Mouse (Mus musculus) heart, postnatal 36 days (tissue): Measurements from ENCODE around the gene Ociad2. TPM values are rescaled to one million over a fixed set of nuclear protein-coding genes. Genes with fewer than 3 reads are reported as not detected.
"Not testable (repeated sequence)": the region's sequence is repeated elsewhere in the genome, so short reads cannot be mapped to it uniquely, and the experiment has no call there.

Experiments used
- DNase-seq, 2 experiments: peaks; one replicate each; pipeline ENCODE4 v3.0.0; 2021 to 2022
- intact Hi-C: fragments of 180-260 bp; cut with DNase I; formaldehyde crosslinking; loops from one replicate; pipeline ENCODE4 v1.15.1; 2025
- total RNA-seq, 2 experiments: library from RNA; stranded (reverse); gene quantifications; 2 replicates each; pipeline ENCODE4 v1.2.3; 2021

Gene Ociad2
- total RNA-seq, 2 experiments from 2014 or later, result 5.8 to 7.3 TPM

DNA sequence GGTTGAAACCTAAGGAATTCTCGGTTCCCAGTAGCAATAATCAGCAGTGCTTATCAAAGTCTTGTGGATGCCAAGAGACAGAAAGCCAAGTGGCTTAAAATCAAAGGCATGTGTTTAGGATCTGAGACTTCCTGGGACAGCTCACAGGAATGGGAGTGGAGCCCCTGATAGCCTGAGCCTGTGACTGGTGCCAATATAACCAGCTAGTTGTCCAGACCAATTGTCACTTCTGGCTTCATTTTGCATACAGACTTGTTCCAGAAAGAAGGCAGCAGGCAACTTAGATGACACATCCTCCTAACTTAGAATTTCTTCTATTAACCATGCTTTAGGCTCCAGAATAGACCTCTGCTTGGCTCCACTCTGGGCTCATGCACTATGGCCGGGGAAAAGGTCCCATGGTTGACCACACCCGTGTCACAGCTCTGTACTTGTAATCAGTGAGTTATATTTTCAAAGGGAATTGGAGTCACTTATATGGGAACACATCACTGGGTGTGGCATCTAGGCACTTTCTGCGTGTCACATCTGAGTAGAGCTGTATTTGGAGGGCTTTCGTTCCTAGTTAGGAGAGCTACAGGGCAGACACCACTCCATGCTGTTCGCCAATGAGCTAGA is 18.4 kb upstream of the Ociad2 start:
- intact Hi-C loops, result no loop called here
- DNase-seq, result peak in 1 of 2 experiments; percentile 10

DNA sequence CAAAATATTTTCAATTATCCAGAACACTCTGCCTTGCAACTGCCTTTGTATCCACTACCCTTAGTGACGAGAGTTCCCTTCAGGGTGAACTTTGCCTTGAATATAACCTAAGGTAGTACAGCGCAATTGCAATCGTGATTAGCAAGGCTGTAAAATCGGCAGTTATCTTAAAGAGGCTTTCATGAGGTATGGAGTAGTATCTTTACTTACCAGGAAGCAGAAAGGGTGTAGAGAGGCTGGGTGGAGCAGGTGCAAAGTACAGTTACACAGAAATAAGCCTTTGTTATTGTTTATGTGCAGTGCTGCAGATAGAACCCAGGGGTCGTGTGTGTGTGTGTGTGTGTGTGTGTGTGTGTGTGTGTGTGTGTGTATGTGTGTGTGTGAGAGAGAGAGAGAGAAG is 14.6 kb upstream of the Ociad2 start:
- DNase-seq, result no peak
- intact Hi-C loops, result no loop called here

- intact Hi-C loops, result no loop called here
Observed at GRCm38 (mm10) chr5:73353978-73354377, 13.2 kb upstream of the Ociad2 start.

DNA sequence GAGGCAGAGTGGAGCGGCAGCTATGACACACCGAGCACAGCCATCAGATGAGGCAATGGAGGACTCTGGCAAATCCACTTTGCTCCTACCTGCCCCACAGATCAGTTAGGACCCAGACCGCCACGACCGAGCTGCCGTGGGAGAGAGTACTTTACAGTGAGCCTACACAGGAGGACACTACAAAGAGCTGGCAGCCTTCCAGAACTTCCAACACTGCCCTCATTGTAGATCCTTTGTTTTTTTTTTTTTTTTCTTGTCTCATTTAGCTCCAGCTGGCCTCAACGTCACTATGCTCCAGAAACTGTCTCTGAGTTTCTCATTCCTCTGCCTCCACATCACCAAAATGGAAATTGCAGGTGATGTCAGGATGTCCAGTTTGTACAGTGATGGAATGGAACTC is 12.7 kb upstream of the Ociad2 start:
- no peak for DNase-seq
- intact Hi-C loops, result no loop called here

More at GRCm38 (mm10) chr5:73353978-73354377, 13.2 kb upstream of the Ociad2 start:
- DNase-seq, result no peak

DNA sequence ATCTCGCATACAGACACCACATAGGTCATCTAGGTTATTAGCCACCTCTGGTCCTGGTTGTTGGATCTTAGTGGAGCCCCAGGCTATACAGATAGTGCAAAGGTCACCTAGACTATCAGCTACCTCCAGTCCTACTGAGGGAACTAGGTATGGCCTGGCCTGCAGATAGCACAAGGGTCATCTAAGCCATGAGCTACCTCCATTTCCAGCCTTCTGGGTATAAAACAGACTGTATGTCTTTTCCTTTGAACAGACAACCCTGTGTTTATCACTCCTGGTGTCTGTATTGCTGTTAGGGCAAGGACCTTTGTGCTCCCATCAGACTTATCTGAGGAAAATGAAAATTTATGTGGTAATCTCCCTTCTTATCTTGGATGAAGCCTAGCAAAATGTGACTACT is 11.0 kb upstream of the Ociad2 start:
- intact Hi-C loops, result no loop called here
- DNase-seq, result no peak

- intact Hi-C loops, result no loop called here
Observed at GRCm38 (mm10) chr5:73349514-73349913, 8.7 kb upstream of the Ociad2 start.

DNA sequence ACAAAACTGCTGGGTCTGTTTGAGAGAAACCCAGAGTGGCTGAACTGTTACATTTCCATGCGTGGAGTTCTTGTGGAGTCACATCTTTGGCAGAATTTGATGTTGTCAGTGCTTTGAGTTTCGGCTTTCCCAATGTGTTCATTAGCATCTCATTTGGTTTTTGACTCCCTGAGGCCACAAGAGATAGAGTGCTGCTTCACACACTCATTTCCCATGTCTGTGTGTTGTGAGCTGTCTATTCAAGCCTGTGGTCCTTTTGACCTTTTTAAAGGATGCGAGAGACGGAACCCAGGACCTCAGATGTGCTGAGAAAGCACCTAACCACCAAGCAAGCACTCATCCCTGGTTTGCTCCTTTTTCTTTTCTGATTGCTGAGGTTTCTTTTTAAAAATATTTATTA is 4.4 kb upstream of the Ociad2 start:
- no peak for DNase-seq
- intact Hi-C loops, result no loop called here

More at GRCm38 (mm10) chr5:73349514-73349913, 8.7 kb upstream of the Ociad2 start:
- DNase-seq, result no peak

DNA sequence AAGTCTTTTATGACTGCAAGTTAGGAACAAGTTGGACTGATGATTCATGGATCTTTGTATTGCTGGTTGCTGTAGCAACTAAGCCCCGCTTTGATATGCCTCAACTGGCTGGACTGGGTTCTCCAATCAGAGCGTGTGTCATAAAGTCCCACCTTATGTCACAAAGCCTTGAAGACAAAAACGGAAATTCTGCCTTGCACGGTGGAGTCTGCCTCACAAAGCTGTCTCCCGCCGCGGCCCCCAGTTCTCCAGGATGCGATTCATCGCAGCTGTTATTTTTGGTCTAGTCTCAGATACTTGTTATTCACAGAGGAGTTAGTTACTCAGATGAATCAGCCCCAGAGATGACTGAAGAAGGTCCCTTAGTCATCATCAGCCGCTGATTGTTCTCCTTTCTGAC is 3.5 kb upstream of the Ociad2 start:
- peak; percentile 14 to 32 for DNase-seq
- intact Hi-C loops, result no loop called here

DNA sequence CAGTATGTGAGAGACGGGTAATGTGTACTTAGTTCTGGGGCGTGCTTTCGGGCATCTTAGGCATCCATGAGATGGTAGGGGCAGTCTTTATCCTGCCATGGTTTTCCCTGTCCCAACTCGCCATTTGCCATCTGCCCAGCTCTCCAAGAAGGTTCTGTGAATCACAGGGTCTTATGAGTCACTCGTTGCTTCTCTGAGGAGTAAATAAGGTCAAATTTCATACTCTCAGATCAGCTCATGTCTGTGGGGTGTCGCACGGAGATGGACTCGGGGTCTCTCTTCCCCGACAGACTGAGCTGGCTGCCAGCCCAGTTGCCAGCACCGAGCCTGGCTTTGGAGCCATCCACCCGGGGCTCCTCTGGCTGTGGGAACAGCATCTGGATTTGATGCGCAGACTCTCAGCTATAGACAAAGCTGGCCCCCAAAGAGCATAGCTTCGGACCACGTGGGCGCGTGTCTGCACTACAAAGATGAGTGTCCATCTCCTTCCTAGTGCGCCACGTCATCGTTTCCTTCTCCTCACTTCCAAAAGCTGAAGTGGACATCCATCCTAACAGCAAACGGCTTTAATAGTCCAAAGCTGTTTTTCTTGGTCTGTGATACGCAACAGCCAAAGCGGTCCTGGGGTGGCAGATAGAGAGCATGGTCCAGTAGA is 2.0 kb upstream of the Ociad2 start:
- intact Hi-C loops, result no loop called here
- DNase-seq, result no peak

DNA sequence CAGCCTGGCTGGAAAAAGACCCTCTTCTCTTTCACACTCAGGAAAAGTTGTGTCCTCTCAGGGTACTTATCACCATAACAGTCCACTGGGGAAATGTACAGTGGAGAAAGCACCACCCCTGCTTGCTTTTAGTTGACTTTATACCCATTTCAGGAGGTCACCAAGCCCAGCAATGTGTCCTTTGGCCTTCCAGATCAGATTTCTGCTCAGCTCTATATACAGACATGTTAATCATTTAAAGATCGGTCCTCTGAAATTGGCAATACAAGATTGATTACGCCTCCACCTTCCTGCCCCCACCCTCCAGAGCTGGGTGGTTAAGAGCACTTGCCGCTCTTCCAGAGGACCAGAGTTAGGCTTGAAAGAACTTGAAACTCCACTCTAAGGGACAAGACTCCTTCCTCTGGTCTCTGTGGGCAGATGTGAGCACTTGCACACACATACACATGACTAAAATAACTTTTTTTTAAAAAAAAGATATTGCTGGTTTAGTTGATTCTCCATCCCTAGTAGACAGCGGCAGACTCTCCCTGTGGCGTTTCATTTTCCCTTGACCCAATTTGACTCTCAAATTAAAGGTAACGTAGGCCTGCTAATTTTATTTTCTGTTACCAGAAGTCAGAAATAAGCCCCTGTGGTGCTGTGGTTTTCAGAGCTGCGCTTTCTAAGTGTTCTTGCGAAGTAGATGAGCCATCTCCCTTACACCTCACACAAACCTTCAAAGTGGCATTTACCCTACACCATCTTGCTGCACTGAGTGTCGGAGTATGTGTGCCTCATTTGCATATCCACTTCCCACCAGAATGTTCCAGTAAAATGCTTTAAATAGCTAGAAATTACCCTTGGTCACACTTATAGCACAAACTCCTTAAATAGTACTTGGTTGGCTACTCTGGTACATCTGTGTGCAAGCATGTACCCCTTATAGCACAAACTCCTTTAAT is 777 bp downstream of the Ociad2 start:
- intact Hi-C loops, result no loop called here
- DNase-seq, result no peak

- intact Hi-C loops, result no loop called here
- no peak for DNase-seq
Observed at GRCm38 (mm10) chr5:73338832-73339163, 2.0 kb downstream of the Ociad2 start.

- peak; percentile 12 to 20 for DNase-seq
- intact Hi-C loops, result no loop called here
Observed at GRCm38 (mm10) chr5:73337961-73338831, 2.6 kb downstream of the Ociad2 start.

GRCm38 (mm10) chr5:73336448-73336847 is 4.4 kb downstream of the Ociad2 start:
- DNase-seq, result no peak
- intact Hi-C loops, result no loop called here

DNA sequence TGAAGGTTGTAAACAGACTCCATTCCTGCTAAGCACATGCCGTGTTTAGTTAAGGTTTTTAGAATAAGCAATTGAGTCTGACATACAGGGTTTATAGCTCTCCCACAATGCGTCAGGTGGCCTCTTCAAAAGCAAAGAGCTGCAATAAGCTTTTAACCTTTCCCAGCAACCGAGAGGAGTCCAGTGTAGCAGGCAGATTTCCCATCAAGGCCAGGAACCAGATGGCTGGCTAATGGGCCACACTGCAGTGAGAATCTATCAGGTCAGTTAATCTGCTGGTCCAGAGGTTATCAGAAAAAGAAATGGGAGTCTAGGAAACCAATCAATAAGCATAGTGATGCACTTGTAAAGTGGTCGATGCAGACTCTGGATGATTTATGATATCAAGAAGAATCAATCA is 9.8 kb downstream of the Ociad2 start:
- intact Hi-C loops, result no loop called here
- DNase-seq, result no peak

GRCm38 (mm10) chr5:73324526-73325170 is 16.2 kb downstream of the Ociad2 start:
- no peak for DNase-seq
- intact Hi-C loops, result no loop called here

DNA sequence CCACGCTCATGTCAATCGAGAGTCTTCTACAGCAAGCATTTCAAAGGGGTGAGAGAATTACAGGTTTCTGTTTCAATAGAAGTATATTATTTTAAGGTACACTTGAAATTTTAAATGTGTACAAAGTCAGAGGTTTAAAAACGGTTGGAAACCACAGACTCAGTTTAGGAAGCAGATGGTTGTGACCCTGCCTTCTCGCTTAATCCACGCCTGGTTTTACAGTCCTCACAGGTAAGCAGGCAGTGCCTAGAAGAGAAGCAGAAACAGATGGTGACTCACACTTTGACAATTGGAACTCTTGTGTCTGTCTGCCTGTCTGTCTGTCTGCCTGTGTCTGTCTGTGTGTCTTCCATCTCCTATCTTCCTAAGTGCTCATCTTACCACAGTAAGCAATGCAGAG is 17.2 kb downstream of the Ociad2 start:
- no peak for DNase-seq
- intact Hi-C loops, result no loop called here

GRCm38 (mm10) chr5:73322684-73323083 is 18.1 kb downstream of the Ociad2 start:
- DNase-seq, intact Hi-C loops: not testable (repeated sequence)

DNA sequence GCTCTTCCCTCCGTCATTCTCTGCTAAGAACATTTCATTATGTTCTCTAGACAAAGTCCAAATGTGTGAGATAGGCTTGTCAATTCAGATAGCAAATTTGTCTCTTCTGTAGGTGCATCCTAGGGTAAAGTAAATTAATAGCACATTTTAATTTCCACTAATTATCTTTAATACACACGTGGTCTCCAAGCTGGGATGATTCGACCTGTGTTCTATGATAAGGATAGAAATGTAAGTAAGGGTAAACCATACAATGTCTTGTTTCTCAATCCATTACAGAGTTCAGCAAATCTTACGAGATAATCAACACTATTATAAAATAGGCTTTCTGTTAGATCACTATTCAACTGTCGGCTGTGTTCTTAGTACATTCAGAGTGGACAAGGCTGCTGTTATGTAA is 21.5 kb downstream of the Ociad2 start:
- intact Hi-C loops, result loop anchor here (5.0 kb wide), 1 partner anchor 63 kb away; no protein-coding TSS in a partner anchor
- no peak for DNase-seq

DNA sequence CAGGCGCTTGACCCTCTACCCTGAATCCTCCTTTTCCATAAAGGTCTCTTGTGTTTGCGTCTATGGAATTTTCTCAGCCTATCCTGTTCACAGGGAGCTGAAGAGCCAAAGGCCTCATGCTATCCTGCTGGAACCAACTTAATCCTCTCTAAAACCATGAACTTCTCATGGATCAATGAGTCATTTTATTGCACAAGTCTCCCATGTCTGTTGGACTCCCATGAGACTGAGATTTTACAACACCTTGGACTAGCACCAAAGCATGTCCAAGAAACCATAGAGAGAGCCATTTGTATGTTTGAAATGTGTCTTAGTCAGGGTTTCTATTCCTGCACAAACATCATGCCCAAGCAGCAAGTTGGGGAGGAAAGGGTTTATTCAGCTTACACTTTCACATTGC is 26.2 kb downstream of the Ociad2 start:
- DNase-seq, result no peak
- intact Hi-C loops, result loop anchor here (5.0 kb wide), 1 partner anchor 68 kb away; no protein-coding TSS in a partner anchor

DNA sequence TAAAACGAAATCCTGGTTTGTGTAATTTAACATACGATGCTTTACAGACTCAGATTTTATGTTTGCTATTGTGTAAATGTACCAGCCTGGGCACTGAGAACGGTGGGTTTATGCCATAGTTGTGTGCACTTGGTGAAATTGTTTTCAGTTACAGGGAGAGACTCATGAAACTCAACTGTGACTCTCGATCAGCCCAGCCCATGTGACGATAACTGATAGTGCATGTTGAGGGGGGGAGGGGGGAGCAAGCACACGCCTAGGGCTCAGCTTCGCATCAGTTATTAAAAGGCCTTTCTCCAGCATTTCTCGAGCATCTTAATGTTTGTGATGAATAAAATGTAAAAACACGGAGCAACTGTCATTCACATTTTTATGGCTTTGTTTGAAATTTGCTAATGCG is 27.2 kb downstream of the Ociad2 start:
- no peak for DNase-seq
- intact Hi-C loops, result no loop called here
